Mouse (Mus musculus) heart, adult 2 months (tissue): ENCODE measurements around the gene Folr2.

Experiments
- CTCF ChIP-seq: fragments of 200-600 bp; IDR thresholded peaks from 2 replicates; pipeline ENCODE4 v1.8.1; 2022; ENCODE audit warnings: antibody characterized with exemption, mild to moderate bottlenecking, moderate library complexity
- POLR2A ChIP-seq: fragments of 200-500 bp; IDR thresholded peaks from 2 replicates; pipeline ENCODE4 v1.6.1; 2011; ENCODE audit warnings: mild to moderate bottlenecking, low read depth, low read length, control low read depth; ENCODE audit not compliant: insufficient read depth

GRCm38 (mm10) chr7:101847934-101848333 lies 9.1 kb downstream of the Folr2 start:
- TF ChIP-seq CTCF: no peak
- TF ChIP-seq POLR2A: no peak
